Mouse (Mus musculus) stomach, embryonic 16.5 days (tissue): ENCODE data around the gene Cd163l1. TPM values are rescaled to one million over a fixed set of nuclear protein-coding genes. Genes with fewer than 3 reads are reported as not detected.

Experiments
- ATAC-seq: fragments of 200-750 bp; cut with Nextera tagmentation; 2 replicates; pipeline ENCODE4 v1.8.0; 2017; ENCODE audit warnings: moderate number of reproducible peaks, moderate TSS enrichment; ENCODE audit not compliant: insufficient read depth, low FRiP score
- H3K27ac ChIP-seq: fragments of 300-500 bp; sonication (generic); 2 replicates; pipeline ENCODE4 v1.5.1; 2014; ENCODE audit warnings: low read length
- H3K27me3 ChIP-seq: fragments of 300-500 bp; sonication (generic); 2 replicates; pipeline ENCODE4 v1.6.1; 2014; ENCODE audit warnings: low read length, control low read depth, mixed read lengths; ENCODE audit not compliant: control insufficient read depth, insufficient read depth
- H3K36me3 ChIP-seq: fragments of 300-500 bp; sonication (generic); 2 replicates; pipeline ENCODE4 v1.6.1; 2014; ENCODE audit warnings: low read length; ENCODE audit not compliant: control insufficient read depth, insufficient read depth
- H3K4me1 ChIP-seq: fragments of 300-500 bp; sonication (generic); 2 replicates; pipeline ENCODE4 v1.6.1; 2014; ENCODE audit warnings: low read length, control low read depth, mixed read lengths; ENCODE audit not compliant: control insufficient read depth, insufficient read depth
- H3K4me2 ChIP-seq: fragments of 300-500 bp; sonication (generic); 2 replicates; pipeline ENCODE4 v1.6.1; 2014; ENCODE audit warnings: low read depth, low read length, mixed read lengths
- H3K4me3 ChIP-seq: fragments of 300-500 bp; sonication (generic); replicated peaks from 2 replicates; pipeline ENCODE4 v1.5.1; 2014; ENCODE audit warnings: mild to moderate bottlenecking, low read length
- H3K9ac ChIP-seq: fragments of 300-500 bp; sonication (generic); 2 replicates; pipeline ENCODE4 v1.6.1; 2014; ENCODE audit warnings: low read length
- H3K9me3 ChIP-seq: fragments of 300-500 bp; sonication (generic); replicated peaks from 2 replicates; pipeline ENCODE4 v1.6.1; 2016; ENCODE audit warnings: low read length, control low read depth; ENCODE audit not compliant: control insufficient read depth
- WGBS: fragments of 180-500 bp; shearing (Covaris S2); extraction: QIAGEN DNeasy Blood & Tissue Kit; methylation state at CpG from one replicate; pipeline ENCODE4 v1.1.7; 2014; 5-methylcytosine and 5-hydroxymethylcytosine counted together
- polyA plus RNA-seq: library from polyadenylated mRNA; unstranded; fragments of >200 nt; fragmentation: Nextera tagmentation; extraction: Ambion mirVana; gene quantifications from 2 replicates; pipeline ENCODE4 v1.2.1, GENCODE M21; 2015

Cd163l1 gene
- polyA plus RNA-seq, 1 experiment from 2014 or later: 0.10 TPM

GRCm38 (mm10) chr7:140188391-140189328, 29.4 kb upstream of the Cd163l1 start:
- H3K27me3 ChIP-seq: no peaks in the 10 kb centered on the region
- ATAC-seq: no peak
- no peak overlapping the region for H3K4me3 ChIP-seq
- no peaks in the 10 kb centered on the region for H3K36me3 ChIP-seq
- no peaks in the 10 kb centered on the region for H3K4me1 ChIP-seq
- H3K9me3 ChIP-seq: no peaks in the 10 kb centered on the region
- WGBS: 69% methylated on average over 4 of the region's 4 CpGs
- H3K9ac ChIP-seq: no peak overlapping the region
- no peak overlapping the region for H3K4me2 ChIP-seq
- no peak overlapping the region for H3K27ac ChIP-seq

GRCm38 (mm10) chr7:140190435-140190834, 27.6 kb upstream of the Cd163l1 start:
- no peak overlapping the region for H3K27ac ChIP-seq
- H3K27me3 ChIP-seq: no peaks in the 10 kb centered on the region
- ATAC-seq: no peak
- H3K9me3 ChIP-seq: no peaks in the 10 kb centered on the region
- H3K36me3 ChIP-seq: no peaks in the 10 kb centered on the region
- 85% methylated on average over 1 of the region's 1 CpGs for WGBS
- no peak overlapping the region for H3K4me3 ChIP-seq
- no peaks in the 10 kb centered on the region for H3K4me1 ChIP-seq
- H3K4me2 ChIP-seq: no peak overlapping the region
- no peak overlapping the region for H3K9ac ChIP-seq

- Histone ChIP-seq H3K36me3 (no peaks in the 10 kb centered on the region), H3K27ac (no peak overlapping the region), H3K9me3 (no peaks in the 10 kb centered on the region), H3K4me1 (no peaks in the 10 kb centered on the region), H3K4me2 (no peak overlapping the region), H3K9ac (no peak overlapping the region), H3K27me3 (no peaks in the 10 kb centered on the region), H3K4me3 (no peak overlapping the region)
- WGBS: 47% methylated on average over 2 of the region's 2 CpGs
- ATAC-seq: no peak
These were observed 25.6 kb upstream of the Cd163l1 start for GRCm38 (mm10) chr7:140192445-140192844.

GRCm38 (mm10) chr7:140192851-140193250, 25.2 kb upstream of the Cd163l1 start:
- no peaks in the 10 kb centered on the region for H3K27me3 ChIP-seq
- no peaks in the 10 kb centered on the region for H3K36me3 ChIP-seq
- 74% methylated on average over 2 of the region's 2 CpGs for WGBS
- no peak overlapping the region for H3K4me2 ChIP-seq
- H3K27ac ChIP-seq: no peak overlapping the region
- H3K4me1 ChIP-seq: no peaks in the 10 kb centered on the region
- no peaks in the 10 kb centered on the region for H3K9me3 ChIP-seq
- H3K9ac ChIP-seq: no peak overlapping the region
- ATAC-seq: no peak
- no peak overlapping the region for H3K4me3 ChIP-seq

GRCm38 (mm10) chr7:140194031-140194430, 24.0 kb upstream of the Cd163l1 start:
- Histone ChIP-seq H3K9ac (no peak overlapping the region), H3K4me3 (no peak overlapping the region), H3K9me3 (no peaks in the 10 kb centered on the region), H3K27me3 (no peaks in the 10 kb centered on the region), H3K36me3 (no peaks in the 10 kb centered on the region), H3K4me1 (no peaks in the 10 kb centered on the region), H3K4me2 (no peak overlapping the region), H3K27ac (no peak overlapping the region)
- WGBS: 81% methylated on average over 4 of the region's 4 CpGs
- ATAC-seq: no peak

GRCm38 (mm10) chr7:140196002-140196401, 22.1 kb upstream of the Cd163l1 start:
- no peaks in the 10 kb centered on the region for H3K9me3 ChIP-seq
- H3K27me3 ChIP-seq: no peaks in the 10 kb centered on the region
- H3K4me3 ChIP-seq: no peak overlapping the region
- no peaks in the 10 kb centered on the region for H3K4me1 ChIP-seq
- no peak overlapping the region for H3K4me2 ChIP-seq
- H3K27ac ChIP-seq: no peak overlapping the region
- no peak for ATAC-seq
- H3K36me3 ChIP-seq: no peaks in the 10 kb centered on the region
- WGBS: 74% methylated on average over 8 of the region's 8 CpGs
- H3K9ac ChIP-seq: no peak overlapping the region

- no peaks in the 10 kb centered on the region for H3K9me3 ChIP-seq
- H3K9ac ChIP-seq: no peak overlapping the region
- no peak overlapping the region for H3K4me3 ChIP-seq
- no peaks in the 10 kb centered on the region for H3K4me1 ChIP-seq
- no peaks in the 10 kb centered on the region for H3K27me3 ChIP-seq
- no peaks in the 10 kb centered on the region for H3K36me3 ChIP-seq
- ATAC-seq: no peak
- no peak overlapping the region for H3K4me2 ChIP-seq
- 89% methylated on average over 4 of the region's 4 CpGs for WGBS
- H3K27ac ChIP-seq: no peak overlapping the region
These were observed 17.0 kb upstream of the Cd163l1 start for GRCm38 (mm10) chr7:140201090-140201489.

- no peak for ATAC-seq
- no peaks in the 10 kb centered on the region for H3K36me3 ChIP-seq
- no peak within 1 kb of the TSS for H3K9ac ChIP-seq
- no peaks in the 10 kb centered on the region for H3K27me3 ChIP-seq
- H3K9me3 ChIP-seq: no peaks in the 10 kb centered on the region
- no peak within 1 kb of the TSS for H3K4me2 ChIP-seq
- no peak within 1 kb of the TSS for H3K27ac ChIP-seq
- no peaks in the 10 kb centered on the region for H3K4me1 ChIP-seq
- no peak within 1 kb of the TSS for H3K4me3 ChIP-seq
These were observed 12.2 kb upstream of the Cd163l1 start, which contains the start of gene Olfr524 for GRCm38 (mm10) chr7:140205864-140206263. TSS of gene Olfr524 (minus strand) at chr7:140205964.

GRCm38 (mm10) chr7:140206904-140207303, 11.2 kb upstream of the Cd163l1 start:
- ATAC-seq: no peak
- WGBS: 85% methylated on average over 3 of the region's 3 CpGs
- no peaks in the 10 kb centered on the region for H3K27me3 ChIP-seq
- no peaks in the 10 kb centered on the region for H3K4me1 ChIP-seq
- H3K4me2 ChIP-seq: no peak overlapping the region
- H3K4me3 ChIP-seq: no peak overlapping the region
- H3K27ac ChIP-seq: no peak overlapping the region
- no peaks in the 10 kb centered on the region for H3K36me3 ChIP-seq
- no peaks in the 10 kb centered on the region for H3K9me3 ChIP-seq
- H3K9ac ChIP-seq: no peak overlapping the region
